ENCODE assay signal across 13 mouse cellular contexts in the genomic region with DNA sequence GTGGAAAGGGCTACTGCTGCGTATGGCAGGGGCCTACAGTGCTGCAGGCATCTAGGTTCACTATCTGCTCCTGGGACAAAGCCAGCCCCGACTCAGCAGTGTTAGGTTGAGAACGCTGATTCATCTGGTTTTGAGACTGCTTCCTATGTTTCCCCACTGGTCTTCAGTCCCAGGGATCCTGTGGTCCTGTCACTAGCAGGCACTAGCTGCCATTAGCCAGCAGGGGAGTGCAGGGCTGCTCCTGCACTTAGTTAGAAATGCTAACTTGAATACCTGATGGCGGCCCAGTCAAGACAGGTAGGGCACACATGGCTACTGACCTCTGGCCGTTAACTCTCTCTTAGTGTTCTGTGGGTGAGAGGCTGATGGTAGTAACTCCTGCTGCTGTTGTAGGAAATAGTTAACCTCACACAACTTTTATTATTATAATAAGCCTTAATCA. TPM values are rescaled to one million over a fixed set of nuclear protein-coding genes. Genes with fewer than 3 reads are reported as not detected.
A peak's percentile ranks its signal among the peaks of the same experiment; 100 is the strongest.
DNase-seq lines count a peak whose midpoint lies in the region; ATAC-seq and TF ChIP-seq lines count a peak whose summit lies in the region.
"Had no signal": no experiment of that assay in that cellular context is flagged by ENCODE, and none has a peak within 500 bp of the region (broad histone marks: within the 10 kb centered on the region; RNA-seq: fewer than 3 reads in every experiment).

No protein-coding gene starts in this region.

- intact Hi-C loops in gastrocnemius, postnatal 36 days (cut with DNase I) = no loop called here

- DNase-seq in adrenal gland, adult 2 months = peak; percentile 9
- no peak for DNase-seq in adrenal gland, postnatal 4 days (ENCODE audit: low spot score in 2 of 2)
- DNase-seq in limb, embryonic 10.5 days (ENCODE audit: low spot score) = no peak
- peak; percentile 36 to 50 for DNase-seq in gastrocnemius, postnatal 36 days
- peak; percentile 50 for DNase-seq in liver, postnatal 0 days
- DNase-seq in thymus, postnatal 4 days = no peak
- no peak for DNase-seq in adrenal gland, postnatal 36 days

- 0 out of 2 replicates have a peak overlapping the region, but pooled peaks have one; percentile 18 for H3K9ac ChIP-seq in limb, embryonic 12.5 days (replicated peaks)
- peak overlapping the region; percentile 22; the same call in 1 of the 2 replicates for H3K9ac ChIP-seq in liver, postnatal 0 days (replicated peaks)
- H3K9ac ChIP-seq: embryonic facial prominence, embryonic 15.5 days; midbrain, embryonic 13.5 days had no signal

- TF ChIP-seq EP300 in liver, postnatal 0 days (IDR thresholded peaks at IDR 0.05; ENCODE audit: low read depth) = no peak

- ATAC-seq in limb, embryonic 12.5 days (ENCODE audit: insufficient number of reproducible peaks, insufficient read depth, low FRiP score, low TSS enrichment, low read depth) = no peak
- ATAC-seq in liver, postnatal 0 days = peak; percentile 33
- ATAC-seq: inflammation-experienced regulatory T-cells, adult 6 months; midbrain, embryonic 13.5 days; Patski had no signal

- H3K4me1 ChIP-seq in limb, embryonic 12.5 days (replicated peaks) = no peaks in the 10 kb centered on the region; the same call in 1 of the 2 replicates
- H3K4me1 ChIP-seq in limb, embryonic 10.5 days = 0 out of 2 replicates have a peak, but pooled peaks cover 7% of the 10 kb centered on the region
- H3K4me1 ChIP-seq in liver, postnatal 0 days (ENCODE audit: insufficient read depth) = peaks cover 30% of the 10 kb centered on the region
- H3K4me1 ChIP-seq: embryonic facial prominence, embryonic 15.5 days; midbrain, embryonic 13.5 days had no signal

- H3K36me3 ChIP-seq in limb, embryonic 12.5 days = peaks cover 9% of the 10 kb centered on the region; the same call in 1 of the 2 replicates
- no peaks in the 10 kb centered on the region for H3K36me3 ChIP-seq in limb, embryonic 10.5 days
- peaks cover 13% of the 10 kb centered on the region; the same call in 1 of the 2 replicates for H3K36me3 ChIP-seq in liver, postnatal 0 days (replicated peaks; ENCODE audit: insufficient read depth, low read length)
- H3K36me3 ChIP-seq: heart, embryonic 10.5 days had no signal

- H3K27me3 ChIP-seq in limb, embryonic 12.5 days = no peaks in the 10 kb centered on the region
- no peaks in the 10 kb centered on the region for H3K27me3 ChIP-seq in limb, embryonic 10.5 days (ENCODE audit: low read depth, poor library complexity, severe bottlenecking)
- H3K27me3 ChIP-seq in liver, postnatal 0 days (ENCODE audit: insufficient read depth, low read length) = no peaks in the 10 kb centered on the region
- H3K27me3 ChIP-seq: embryonic facial prominence, embryonic 15.5 days; midbrain, embryonic 13.5 days; Patski had no signal

- H3K4me3 ChIP-seq in limb, embryonic 12.5 days (replicated peaks) = no peak overlapping the region
- H3K4me3 ChIP-seq in limb, embryonic 10.5 days = no peak overlapping the region
- H3K4me3 ChIP-seq in liver, postnatal 0 days (ENCODE audit: low read depth, low read length) = no peak overlapping the region
- H3K4me3 ChIP-seq: embryonic facial prominence, embryonic 15.5 days; heart, embryonic 10.5 days; midbrain, embryonic 13.5 days had no signal

- peak overlapping the region; percentile 41; the same call in 1 of the 2 replicates for H3K27ac ChIP-seq in limb, embryonic 12.5 days
- no peak overlapping the region for H3K27ac ChIP-seq in limb, embryonic 10.5 days
- peak overlapping the region; percentile 85 for H3K27ac ChIP-seq in liver, postnatal 0 days (ENCODE audit: low read depth)
- H3K27ac ChIP-seq: embryonic facial prominence, embryonic 15.5 days; heart, embryonic 10.5 days; midbrain, embryonic 13.5 days had no signal

- no peaks in the 10 kb centered on the region for H3K9me3 ChIP-seq in limb, embryonic 12.5 days
- no peaks in the 10 kb centered on the region for H3K9me3 ChIP-seq in limb, embryonic 10.5 days (replicated peaks)
- H3K9me3 ChIP-seq in liver, postnatal 0 days (ENCODE audit: low read length) = no peaks in the 10 kb centered on the region
- H3K9me3 ChIP-seq: embryonic facial prominence, embryonic 15.5 days; heart, embryonic 10.5 days; midbrain, embryonic 13.5 days had no signal

- peak; percentile 37; the same call in 1 of the 2 replicates for TF ChIP-seq CTCF in liver, postnatal 0 days (IDR thresholded peaks at IDR 0.05; ENCODE audit: low read depth)

- WGBS in limb, embryonic 12.5 days = 62% methylated on average over 5 of the region's 5 CpGs
- 71% methylated on average over 5 of the region's 5 CpGs for WGBS in limb, embryonic 10.5 days
- 44% methylated on average over 5 of the region's 5 CpGs for WGBS in liver, postnatal 0 days (ENCODE audit: insufficient replicate concordance)

- no peak overlapping the region for H3K4me2 ChIP-seq in limb, embryonic 12.5 days
- H3K4me2 ChIP-seq in liver, postnatal 0 days (ENCODE audit: low read depth, low read length) = peak overlapping the region; percentile 4; the same call in 1 of the 2 replicates
- H3K4me2 ChIP-seq: embryonic facial prominence, embryonic 15.5 days; midbrain, embryonic 13.5 days had no signal

RNA-seq across cellular contexts. Expression of gene Dop1b, which starts 32.4 kb away (rescaled TPM):
- 10 to 100 TPM; 17.4 to 17.5 TPM for total RNA-seq in adrenal gland, adult 2 months (2021)
- polyA plus RNA-seq in adrenal gland, adult 2 months (2012; rRNA removed) = 25.3 and 25.4 TPM in 2 replicates
- 10 to 100 TPM; 27.6 to 34.0 TPM for total RNA-seq in adrenal gland, postnatal 4 days (2021)
- 9.6 and 11.2 TPM in 2 replicates for polyA plus RNA-seq in limb, embryonic 12.5 days (2016; fragmentation: Nextera tagmentation; extraction: Ambion mirVana)
- polyA plus RNA-seq in limb, embryonic 10.5 days (2016; fragmentation: Nextera tagmentation; extraction: Ambion mirVana) = 3.4 and 5.3 TPM in 2 replicates
- 10 to 100 TPM; 36.7 to 38.3 TPM for total RNA-seq in gastrocnemius, postnatal 36 days (2021)
- polyA plus RNA-seq in liver, postnatal 0 days (2015; fragmentation: Nextera tagmentation; extraction: Ambion mirVana) = 6.2 and 6.4 TPM in 2 replicates
- total RNA-seq in adrenal gland, postnatal 36 days (2021) = 10 to 100 TPM; 16.4 to 16.7 TPM

Comparison
In these comparisons a context has a peak if more than half of its experiments do, and no peak if none do; other contexts are left out.
1. DNase-seq: peak in adrenal gland, adult 2 months (single experiment), gastrocnemius, postnatal 36 days (2 of 2) and liver, postnatal 0 days (single experiment); none in adrenal gland, postnatal 4 days (0 of 2), limb, embryonic 10.5 days (single experiment), thymus, postnatal 4 days (single experiment) and adrenal gland, postnatal 36 days (0 of 2).